Comparison of ENCODE assay signal across 28 mouse cellular contexts in genomic region chr9:22337217-22337616, GRCm38 (mm10). TPM values are rescaled to one million over a fixed set of nuclear protein-coding genes. Genes with fewer than 3 reads are reported as not detected.
DNase-seq lines count a peak whose midpoint lies in the region; ATAC-seq and TF ChIP-seq lines count a peak whose summit lies in the region.
"Had no signal": no experiment of that assay in that cellular context is flagged by ENCODE, and none has a peak within 500 bp of the region (broad histone marks: within the 10 kb centered on the region; RNA-seq: fewer than 3 reads in every experiment).

No protein-coding gene starts in this region.

- no peak for DNase-seq in liver, embryonic 14.5 days (ENCODE audit: low read depth in 3 of 3, low spot score in 3 of 3)
- DNase-seq in liver (no peak), ZHBTc4 (ENCODE audit: low read depth, low spot score) (peak; percentile 35)
- DNase-seq in cerebellum, adult 2 months, result no peak
- DNase-seq in left cerebral cortex, adult 2 months (ENCODE audit: extremely low spot score in 1 of 2, low spot score in 2 of 2), result no peak
- no peak for DNase-seq in layer of hippocampus, adult 11-12 months (ENCODE audit: low spot score)
- DNase-seq: adrenal gland, adult 8-10 months; adrenal gland, postnatal 25 days; B cell, adult 2 months; cerebellum, adult 18-20 months; cerebellum, adult 9-11 months; cerebellum, postnatal 25 days; gastrocnemius, postnatal 10 days; heart, adult 18-20 months; heart, postnatal 10 days; heart, postnatal 4 days had no signal

- H3K27me3 ChIP-seq in liver, embryonic 14.5 days (ENCODE audit: control insufficient read depth, insufficient read depth, low read length), result no peaks in the 10 kb centered on the region
- no peaks in the 10 kb centered on the region for H3K27me3 ChIP-seq in ES-Bruce4 (ENCODE audit: control insufficient read depth, insufficient read depth, low read length, poor library complexity, severe bottlenecking)
- H3K27me3 ChIP-seq in cerebellum, adult 2 months (ENCODE audit: control insufficient read depth, insufficient read depth, low read length), result no peaks in the 10 kb centered on the region
- H3K27me3 ChIP-seq: CH12.LX; embryonic facial prominence, embryonic 12.5 days; embryonic facial prominence, embryonic 15.5 days; forebrain, embryonic 15.5 days; heart, embryonic 12.5 days; heart, embryonic 15.5 days had no signal

- ATAC-seq in liver, embryonic 14.5 days (ENCODE audit: insufficient read depth), result no peak
- ATAC-seq: activated CD4-positive, CD25-positive, alpha-beta regulatory T cell, adult 4 months; forebrain, embryonic 15.5 days; hindbrain, postnatal 0 days; inflammation-experienced regulatory T-cells, adult 6 months; intestine, embryonic 16.5 days had no signal

- H3K4me3 ChIP-seq in liver, embryonic 14.5 days (ENCODE audit: insufficient read depth in 1 of 2, low read depth in 2 of 2, low read length in 2 of 2), result no peak overlapping the region
- no peak overlapping the region for H3K4me3 ChIP-seq in ES-Bruce4 (ENCODE audit: low read depth, low read length)
- H3K4me3 ChIP-seq in cerebellum, adult 2 months (replicated peaks; ENCODE audit: insufficient read depth, low read depth, low read length), result no peak overlapping the region
- H3K4me3 ChIP-seq in left cerebral cortex, adult 2 months, result no peak overlapping the region
- H3K4me3 ChIP-seq: embryonic facial prominence, embryonic 12.5 days; embryonic facial prominence, embryonic 15.5 days; forebrain, embryonic 15.5 days; heart, embryonic 12.5 days; heart, embryonic 15.5 days had no signal

- no peak overlapping the region for H3K4me2 ChIP-seq in liver, embryonic 14.5 days (ENCODE audit: low read depth)
- H3K4me2 ChIP-seq: embryonic facial prominence, embryonic 12.5 days; embryonic facial prominence, embryonic 15.5 days; forebrain, embryonic 15.5 days; heart, embryonic 12.5 days; heart, embryonic 15.5 days; hindbrain, embryonic 14.5 days had no signal

- intact Hi-C loops in left cerebral cortex, adult 2 months (cut with DNase I), result no loop called here

- H3K9me3 ChIP-seq in liver, embryonic 14.5 days (ENCODE audit: control insufficient read depth, low read length), result no peaks in the 10 kb centered on the region
- 0 out of 2 replicates have a peak, but pooled peaks cover 3% of the 10 kb centered on the region for H3K9me3 ChIP-seq in ES-Bruce4 (replicated peaks; ENCODE audit: control insufficient read depth, insufficient read depth, low read length, poor library complexity, severe bottlenecking)
- H3K9me3 ChIP-seq: embryonic facial prominence, embryonic 12.5 days; embryonic facial prominence, embryonic 15.5 days; forebrain, embryonic 15.5 days; heart, embryonic 12.5 days; heart, embryonic 15.5 days had no signal

- TF ChIP-seq POLR2A in ES-Bruce4 (IDR thresholded peaks at IDR 0.05; ENCODE audit: insufficient read depth, low read length), result no peak
- TF ChIP-seq POLR2A in cerebellum, adult 2 months (IDR thresholded peaks at IDR 0.05; ENCODE audit: borderline replicate concordance, insufficient read depth, low read length), result no peak

- 91% methylated on average over 2 of the region's 2 CpGs for WGBS in liver, embryonic 14.5 days (ENCODE audit: insufficient replicate concordance)
- 100% methylated on average over 2 of the region's 2 CpGs for WGBS in cerebellum, adult 2 months

- no peaks in the 10 kb centered on the region for H3K4me1 ChIP-seq in liver, embryonic 14.5 days (replicated peaks; ENCODE audit: control insufficient read depth in 2 of 2, insufficient read depth in 2 of 2, low read length in 1 of 2)
- H3K4me1 ChIP-seq in ES-Bruce4 (ENCODE audit: control insufficient read depth, insufficient read depth, low read length), result no peaks in the 10 kb centered on the region
- no peaks in the 10 kb centered on the region for H3K4me1 ChIP-seq in cerebellum, adult 2 months (ENCODE audit: control insufficient read depth, insufficient read depth, low read length)
- H3K4me1 ChIP-seq: embryonic facial prominence, embryonic 12.5 days; embryonic facial prominence, embryonic 15.5 days; forebrain, embryonic 15.5 days; heart, embryonic 12.5 days; heart, embryonic 15.5 days had no signal

- TF ChIP-seq EP300 in liver, embryonic 14.5 days (IDR thresholded peaks at IDR 0.05; ENCODE audit: low read depth), result no peak
- no peak for TF ChIP-seq EP300 in ES-Bruce4 (IDR thresholded peaks at IDR 0.05; ENCODE audit: insufficient read depth, low read depth, low read length)

- no peak overlapping the region for H3K9ac ChIP-seq in liver, embryonic 14.5 days (replicated peaks)
- no peak overlapping the region for H3K9ac ChIP-seq in ES-Bruce4 (ENCODE audit: low read depth, poor library complexity, severe bottlenecking)
- H3K9ac ChIP-seq: embryonic facial prominence, embryonic 12.5 days; embryonic facial prominence, embryonic 15.5 days; forebrain, embryonic 15.5 days; heart, embryonic 12.5 days; heart, embryonic 15.5 days; hindbrain, embryonic 14.5 days had no signal

- H3K36me3 ChIP-seq in liver, embryonic 14.5 days (replicated peaks; ENCODE audit: control insufficient read depth, insufficient read depth, low read depth), result peaks cover 85% of the 10 kb centered on the region
- H3K36me3 ChIP-seq in ES-Bruce4 (ENCODE audit: control insufficient read depth, insufficient read depth, low read length, poor library complexity, severe bottlenecking), result peaks cover 55% of the 10 kb centered on the region

- H3K27ac ChIP-seq in liver, embryonic 14.5 days, result no peak overlapping the region
- H3K27ac ChIP-seq in ES-Bruce4 (ENCODE audit: insufficient read depth, low read length), result no peak overlapping the region
- H3K27ac ChIP-seq in cerebellum, adult 2 months (ENCODE audit: insufficient read depth, low read length), result no peak overlapping the region
- H3K27ac ChIP-seq in left cerebral cortex, adult 2 months, result no peak overlapping the region
- H3K27ac ChIP-seq: embryonic facial prominence, embryonic 12.5 days; embryonic facial prominence, embryonic 15.5 days; forebrain, embryonic 15.5 days; heart, embryonic 15.5 days; hindbrain, embryonic 14.5 days; hindbrain, postnatal 0 days had no signal

- peak; percentile 33; the same call in 1 of the 2 replicates for TF ChIP-seq CTCF in liver, embryonic 14.5 days (IDR thresholded peaks at IDR 0.05; ENCODE audit: low read depth)
- peak; percentile 39 for TF ChIP-seq CTCF in ES-Bruce4 (IDR thresholded peaks at IDR 0.05; ENCODE audit: low read depth, low read length)
- TF ChIP-seq CTCF in cerebellum, adult 2 months (IDR thresholded peaks at IDR 0.05; ENCODE audit: borderline replicate concordance, insufficient read depth, low read depth, low read length), result no peak
- TF ChIP-seq CTCF in left cerebral cortex, adult 2 months (IDR thresholded peaks at IDR 0.05), result no peak

RNA-seq across cellular contexts. Expression of gene Zfp810, which starts 29.8 kb away (rescaled TPM):
- polyA plus RNA-seq in liver, embryonic 14.5 days (2012; rRNA removed), result 1.5 and 2.2 TPM in 2 replicates
- 1.9 and 2.0 TPM in 2 replicates for polyA plus RNA-seq in liver, embryonic 14.5 days (2014; fragmentation: Nextera tagmentation; extraction: Ambion mirVana)
- 8.4 and 10.7 TPM in 2 replicates for polyA plus RNA-seq in ES-Bruce4 (2011; ENCODE audit: insufficient read depth, insufficient read length, low read depth, missing spikeins)
- polyA plus RNA-seq in cerebellum, adult 2 months (2012; rRNA removed), result 14.5 and 15.3 TPM in 2 replicates
- total RNA-seq in left cerebral cortex, adult 2 months (2021), result 10 to 100 TPM; 12.6 to 16.4 TPM

RNA-seq across cellular contexts. Expression of gene Anln, which starts 51.8 kb away (rescaled TPM):
- polyA plus RNA-seq in liver, embryonic 14.5 days (2012; rRNA removed), result 13.8 and 20.1 TPM in 2 replicates
- polyA plus RNA-seq in liver, embryonic 14.5 days (2014; fragmentation: Nextera tagmentation; extraction: Ambion mirVana), result 27.0 and 31.2 TPM in 2 replicates
- polyA plus RNA-seq in ES-Bruce4 (2011; ENCODE audit: insufficient read depth, insufficient read length, low read depth, missing spikeins), result 155 and 169 TPM in 2 replicates
- 25.3 and 32.4 TPM in 2 replicates for polyA plus RNA-seq in cerebellum, adult 2 months (2012; rRNA removed)
- 1 to 10 TPM; 8.6 to 9.7 TPM for total RNA-seq in left cerebral cortex, adult 2 months (2021)

Comparison
In these comparisons a context has a peak if more than half of its experiments do, and no peak if none do; other contexts are left out.
1. CTCF ChIP-seq: peak in liver, embryonic 14.5 days (single experiment) and ES-Bruce4 (single experiment); none in cerebellum, adult 2 months (single experiment) and left cerebral cortex, adult 2 months (single experiment).